Mouse (Mus musculus): ENCODE results near the gene Gjc1. TPM values are rescaled to one million over a fixed set of nuclear protein-coding genes. Genes with fewer than 3 reads are reported as not detected.

The Gjc1 gene
- 57.0 and 64.8 TPM in 2 replicates for polyA plus RNA-seq (2014; fragmentation: Nextera tagmentation; extraction: Ambion mirVana)

DNA sequence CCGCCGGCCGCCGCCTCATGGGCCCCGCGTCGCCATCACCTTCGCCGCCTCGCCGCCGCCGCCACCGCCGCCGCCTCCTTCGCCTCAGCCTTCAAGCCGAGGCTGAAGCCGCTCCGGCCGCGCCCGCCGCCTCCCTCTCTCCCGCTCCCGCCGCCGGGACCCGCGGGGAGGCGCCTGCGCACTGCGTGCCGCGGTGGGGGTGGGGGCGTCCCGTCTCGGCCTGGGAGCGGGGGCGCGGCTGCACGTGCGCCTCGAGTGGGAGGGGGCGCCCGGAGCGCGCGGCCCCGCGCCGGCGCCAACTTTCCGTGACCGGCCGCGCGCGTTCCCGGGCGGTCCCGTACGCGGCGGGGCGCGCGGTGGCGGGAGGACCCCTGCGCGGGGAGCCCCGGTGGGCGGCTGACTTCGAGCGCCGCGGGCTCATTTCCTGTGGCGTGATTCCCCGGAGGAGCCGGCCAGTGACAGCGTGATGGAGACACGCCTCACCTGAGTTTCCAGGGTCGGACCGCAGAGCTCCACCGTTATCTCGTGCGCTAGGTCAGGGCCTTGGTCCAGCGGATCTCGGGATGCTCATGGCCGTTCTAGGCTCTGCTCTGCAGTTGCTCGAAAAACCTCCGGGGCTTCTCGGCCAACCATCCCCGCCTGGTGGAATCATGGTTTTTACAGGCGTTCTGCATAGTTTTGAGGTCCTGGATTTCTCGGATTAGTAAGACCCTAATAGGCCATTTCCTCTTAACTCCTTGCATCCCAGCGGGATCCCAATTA lies at the start of gene Gjc1:
Gene Gjc1, minus strand, starts transcription at position 680 of the 762 bp plus-strand sequence.
- H3K4me1 ChIP-seq (ENCODE audit: control insufficient read depth, insufficient read depth, low read length): peaks cover 13% of the 10 kb centered on the region
- peak within 1 kb of the TSS; percentile 99 for H3K27ac ChIP-seq (ENCODE audit: low read length)
- no peaks in the 10 kb centered on the region for H3K36me3 ChIP-seq (ENCODE audit: control insufficient read depth, insufficient read depth, low read length)
- WGBS: under 1% methylated on average over 59 of the region's 97 CpGs
- H3K27me3 ChIP-seq (ENCODE audit: control insufficient read depth, insufficient read depth, low read length): no peaks in the 10 kb centered on the region
- peak within 1 kb of the TSS; percentile 87 for H3K4me3 ChIP-seq (ENCODE audit: low read depth, low read length)
- peak within 1 kb of the TSS; percentile 44 for H3K4me2 ChIP-seq (replicated peaks; ENCODE audit: low read depth, low read length)
- peak within 1 kb of the TSS; percentile 98 for H3K9ac ChIP-seq (replicated peaks; ENCODE audit: low read depth, low read length)
- no peaks in the 10 kb centered on the region for H3K9me3 ChIP-seq (ENCODE audit: control insufficient read depth, low read depth, low read length)
- ATAC-seq (ENCODE audit: insufficient number of reproducible peaks, insufficient read depth, low FRiP score, low read depth): peak; percentile 88

DNA sequence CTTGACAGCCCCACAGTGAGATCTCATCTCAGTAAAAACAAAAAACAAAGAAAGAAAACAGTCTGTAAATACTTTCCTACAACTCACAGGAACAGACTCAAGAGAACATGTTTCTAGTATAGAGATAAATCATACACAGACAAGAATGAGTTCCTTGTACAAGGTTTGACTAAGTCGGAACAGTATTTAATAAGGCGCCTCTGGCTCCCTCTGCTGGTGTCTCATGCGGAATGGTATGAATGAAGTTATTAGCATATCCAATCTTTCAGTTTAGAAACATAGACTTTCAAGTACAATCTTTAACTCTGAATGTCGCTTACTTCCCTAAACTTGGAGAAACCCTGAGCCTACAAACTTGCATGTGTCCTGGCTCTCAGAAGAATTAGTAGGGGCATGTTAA lies 44.8 kb upstream of the Gjc1 start:
- Histone ChIP-seq H3K4me1 (ENCODE audit: control insufficient read depth, insufficient read depth, low read length) (no peaks in the 10 kb centered on the region), H3K4me3 (ENCODE audit: low read depth, low read length) (no peak overlapping the region), H3K27me3 (ENCODE audit: control insufficient read depth, insufficient read depth, low read length) (no peaks in the 10 kb centered on the region), H3K9me3 (ENCODE audit: control insufficient read depth, low read depth, low read length) (no peaks in the 10 kb centered on the region), H3K36me3 (ENCODE audit: control insufficient read depth, insufficient read depth, low read length) (peaks cover 70% of the 10 kb centered on the region), H3K9ac (replicated peaks; ENCODE audit: low read depth, low read length) (no peak overlapping the region), H3K27ac (ENCODE audit: low read length) (no peak overlapping the region), H3K4me2 (replicated peaks; ENCODE audit: low read depth, low read length) (no peak overlapping the region)
- no peak for ATAC-seq (ENCODE audit: insufficient number of reproducible peaks, insufficient read depth, low FRiP score, low read depth)
- 31% methylated on average over 4 of the region's 4 CpGs for WGBS

GRCm38 (mm10) chr11:102859933-102860332 lies 40.4 kb upstream of the Gjc1 start:
- Histone ChIP-seq H3K4me2 (replicated peaks; ENCODE audit: low read depth, low read length) (no peak overlapping the region), H3K4me1 (ENCODE audit: control insufficient read depth, insufficient read depth, low read length) (no peaks in the 10 kb centered on the region), H3K4me3 (ENCODE audit: low read depth, low read length) (no peak overlapping the region), H3K36me3 (ENCODE audit: control insufficient read depth, insufficient read depth, low read length) (peaks cover 61% of the 10 kb centered on the region), H3K9ac (replicated peaks; ENCODE audit: low read depth, low read length) (no peak overlapping the region), H3K27me3 (ENCODE audit: control insufficient read depth, insufficient read depth, low read length) (no peaks in the 10 kb centered on the region), H3K9me3 (ENCODE audit: control insufficient read depth, low read depth, low read length) (no peaks in the 10 kb centered on the region), H3K27ac (ENCODE audit: low read length) (no peak overlapping the region)
- ATAC-seq (ENCODE audit: insufficient number of reproducible peaks, insufficient read depth, low FRiP score, low read depth): no peak
- WGBS: 92% methylated on average over 8 of the region's 8 CpGs

GRCm38 (mm10) chr11:102858951-102859350 lies 39.5 kb upstream of the Gjc1 start:
- 95% methylated on average over 11 of the region's 11 CpGs for WGBS
- Histone ChIP-seq H3K9me3 (ENCODE audit: control insufficient read depth, low read depth, low read length) (no peaks in the 10 kb centered on the region), H3K4me2 (replicated peaks; ENCODE audit: low read depth, low read length) (no peak overlapping the region), H3K9ac (replicated peaks; ENCODE audit: low read depth, low read length) (no peak overlapping the region), H3K4me1 (ENCODE audit: control insufficient read depth, insufficient read depth, low read length) (no peaks in the 10 kb centered on the region), H3K27ac (ENCODE audit: low read length) (no peak overlapping the region), H3K36me3 (ENCODE audit: control insufficient read depth, insufficient read depth, low read length) (peaks cover 65% of the 10 kb centered on the region), H3K4me3 (ENCODE audit: low read depth, low read length) (no peak overlapping the region), H3K27me3 (ENCODE audit: control insufficient read depth, insufficient read depth, low read length) (no peaks in the 10 kb centered on the region)
- ATAC-seq (ENCODE audit: insufficient number of reproducible peaks, insufficient read depth, low FRiP score, low read depth): no peak

- H3K4me1 ChIP-seq (ENCODE audit: control insufficient read depth, insufficient read depth, low read length): no peaks in the 10 kb centered on the region
- H3K9me3 ChIP-seq (ENCODE audit: control insufficient read depth, low read depth, low read length): no peaks in the 10 kb centered on the region
- H3K9ac ChIP-seq (replicated peaks; ENCODE audit: low read depth, low read length): no peak overlapping the region
- no peak overlapping the region for H3K27ac ChIP-seq (ENCODE audit: low read length)
- peaks cover 69% of the 10 kb centered on the region for H3K36me3 ChIP-seq (ENCODE audit: control insufficient read depth, insufficient read depth, low read length)
- H3K4me3 ChIP-seq (ENCODE audit: low read depth, low read length): no peak overlapping the region
- no peak overlapping the region for H3K4me2 ChIP-seq (replicated peaks; ENCODE audit: low read depth, low read length)
- ATAC-seq (ENCODE audit: insufficient number of reproducible peaks, insufficient read depth, low FRiP score, low read depth): no peak
- 83% methylated on average over 6 of the region's 6 CpGs for WGBS
- H3K27me3 ChIP-seq (ENCODE audit: control insufficient read depth, insufficient read depth, low read length): no peaks in the 10 kb centered on the region
These were observed 36.4 kb upstream of the Gjc1 start for GRCm38 (mm10) chr11:102855941-102856340.

DNA sequence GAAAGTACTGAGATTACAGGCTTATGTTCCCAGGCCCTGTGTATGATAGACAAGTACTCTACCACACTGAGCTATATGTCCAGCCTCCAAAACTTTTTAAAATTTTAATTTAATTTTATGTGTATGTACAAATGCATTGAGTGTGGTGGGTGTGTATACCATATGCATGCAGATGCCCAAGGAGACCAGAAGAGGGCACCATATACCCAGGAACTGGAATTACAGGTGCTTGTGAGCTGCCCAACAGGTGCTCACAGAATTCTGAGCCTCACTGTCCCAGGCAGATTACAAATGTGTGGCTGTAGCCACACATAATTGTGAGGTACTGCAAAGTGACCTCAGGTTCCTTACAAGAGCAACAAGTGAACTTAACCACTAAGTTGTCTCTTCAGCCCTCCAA lies 34.3 kb upstream of the Gjc1 start:
- no peak overlapping the region for H3K4me3 ChIP-seq (ENCODE audit: low read depth, low read length)
- ATAC-seq (ENCODE audit: insufficient number of reproducible peaks, insufficient read depth, low FRiP score, low read depth): no peak
- no peak overlapping the region for H3K27ac ChIP-seq (ENCODE audit: low read length)
- no peaks in the 10 kb centered on the region for H3K27me3 ChIP-seq (ENCODE audit: control insufficient read depth, insufficient read depth, low read length)
- no peak overlapping the region for H3K9ac ChIP-seq (replicated peaks; ENCODE audit: low read depth, low read length)
- H3K36me3 ChIP-seq (ENCODE audit: control insufficient read depth, insufficient read depth, low read length): peaks cover 75% of the 10 kb centered on the region
- H3K4me1 ChIP-seq (ENCODE audit: control insufficient read depth, insufficient read depth, low read length): no peaks in the 10 kb centered on the region
- H3K4me2 ChIP-seq (replicated peaks; ENCODE audit: low read depth, low read length): no peak overlapping the region
- H3K9me3 ChIP-seq (ENCODE audit: control insufficient read depth, low read depth, low read length): no peaks in the 10 kb centered on the region

GRCm38 (mm10) chr11:102851883-102852282 lies 32.4 kb upstream of the Gjc1 start:
- peaks cover 82% of the 10 kb centered on the region for H3K36me3 ChIP-seq (ENCODE audit: control insufficient read depth, insufficient read depth, low read length)
- H3K4me1 ChIP-seq (ENCODE audit: control insufficient read depth, insufficient read depth, low read length): no peaks in the 10 kb centered on the region
- no peak overlapping the region for H3K4me3 ChIP-seq (ENCODE audit: low read depth, low read length)
- no peaks in the 10 kb centered on the region for H3K27me3 ChIP-seq (ENCODE audit: control insufficient read depth, insufficient read depth, low read length)
- H3K9me3 ChIP-seq (ENCODE audit: control insufficient read depth, low read depth, low read length): no peaks in the 10 kb centered on the region
- H3K9ac ChIP-seq (replicated peaks; ENCODE audit: low read depth, low read length): no peak overlapping the region
- 65% methylated on average over 5 of the region's 5 CpGs for WGBS
- no peak for ATAC-seq (ENCODE audit: insufficient number of reproducible peaks, insufficient read depth, low FRiP score, low read depth)
- no peak overlapping the region for H3K4me2 ChIP-seq (replicated peaks; ENCODE audit: low read depth, low read length)
- no peak overlapping the region for H3K27ac ChIP-seq (ENCODE audit: low read length)

DNA sequence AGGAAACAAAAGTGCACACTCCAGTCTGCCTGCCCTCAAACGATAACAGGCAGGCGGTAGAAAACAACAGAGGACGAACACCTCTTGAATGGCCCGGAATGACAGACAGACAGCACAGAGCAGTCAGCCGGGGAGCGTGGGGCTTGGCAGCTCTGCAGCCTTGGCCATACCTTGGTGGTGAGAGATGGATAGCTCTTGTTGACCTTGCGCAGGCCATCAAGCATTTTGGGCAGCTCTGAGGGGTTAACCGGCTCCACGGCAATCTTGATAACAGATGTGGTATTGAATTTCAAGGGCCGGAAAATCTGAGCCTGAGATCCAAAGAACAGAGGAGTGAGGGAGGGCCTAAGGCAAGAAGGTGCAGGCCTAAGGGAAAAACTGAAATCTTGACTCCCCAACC lies 26.4 kb upstream of the Gjc1 start:
- Histone ChIP-seq H3K9me3 (ENCODE audit: control insufficient read depth, low read depth, low read length) (no peaks in the 10 kb centered on the region), H3K4me3 (ENCODE audit: low read depth, low read length) (no peak overlapping the region), H3K9ac (replicated peaks; ENCODE audit: low read depth, low read length) (no peak overlapping the region), H3K36me3 (ENCODE audit: control insufficient read depth, insufficient read depth, low read length) (peaks cover 92% of the 10 kb centered on the region), H3K27me3 (ENCODE audit: control insufficient read depth, insufficient read depth, low read length) (no peaks in the 10 kb centered on the region), H3K4me2 (replicated peaks; ENCODE audit: low read depth, low read length) (no peak overlapping the region), H3K27ac (ENCODE audit: low read length) (no peak overlapping the region), H3K4me1 (ENCODE audit: control insufficient read depth, insufficient read depth, low read length) (no peaks in the 10 kb centered on the region)
- ATAC-seq (ENCODE audit: insufficient number of reproducible peaks, insufficient read depth, low FRiP score, low read depth): no peak
- 71% methylated on average over 10 of the region's 10 CpGs for WGBS
